Mouse (Mus musculus): Measurements from ENCODE around the gene Slc13a2. TPM values are rescaled to one million over a fixed set of nuclear protein-coding genes. Genes with fewer than 3 reads are reported as not detected.

The Slc13a2 gene
- polyA plus RNA-seq, 1 experiment, result not detected

- TF ChIP-seq CTCF (IDR thresholded peaks at IDR 0.05; ENCODE audit: low read depth, low read length), result no peak
- TF ChIP-seq POLR2A (IDR thresholded peaks at IDR 0.05; ENCODE audit: insufficient read depth, low read length), result no peak
- TF ChIP-seq EP300 (IDR thresholded peaks at IDR 0.05; ENCODE audit: insufficient read depth, low read depth, low read length), result no peak
- Histone ChIP-seq H3K9ac (ENCODE audit: low read depth, poor library complexity, severe bottlenecking) (no peak overlapping the region), H3K9me3 (replicated peaks; ENCODE audit: control insufficient read depth, insufficient read depth, low read length, poor library complexity, severe bottlenecking) (no peaks in the 10 kb centered on the region), H3K4me3 (ENCODE audit: low read depth, low read length) (no peak overlapping the region), H3K4me1 (ENCODE audit: control insufficient read depth, insufficient read depth, low read length) (no peaks in the 10 kb centered on the region), H3K27me3 (ENCODE audit: control insufficient read depth, insufficient read depth, low read length, poor library complexity, severe bottlenecking) (no peaks in the 10 kb centered on the region), H3K36me3 (ENCODE audit: control insufficient read depth, insufficient read depth, low read length, poor library complexity, severe bottlenecking) (no peaks in the 10 kb centered on the region), H3K27ac (ENCODE audit: insufficient read depth, low read length) (no peak overlapping the region)
Measured at GRCm38 (mm10) chr11:78408256-78409240, 13.5 kb downstream of the Slc13a2 start.

DNA sequence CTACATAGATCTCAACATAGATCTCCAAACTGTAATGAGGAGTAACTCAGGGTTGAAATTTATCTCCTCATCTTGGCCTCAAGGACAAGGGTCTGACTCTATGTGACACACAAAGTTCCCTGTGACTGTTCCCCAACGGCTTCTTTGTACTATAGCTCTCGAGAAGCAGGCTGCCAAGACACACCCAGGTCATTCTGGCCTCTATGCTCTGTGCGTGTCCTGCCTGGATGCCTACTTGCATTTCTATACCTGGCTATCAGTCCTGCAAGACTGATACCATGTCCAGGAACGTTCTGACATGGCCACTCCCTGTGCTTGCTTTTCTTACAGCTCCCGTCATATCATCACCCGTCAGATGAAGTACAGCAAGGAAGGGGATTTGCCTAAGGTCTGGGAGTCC lies 20.0 kb downstream of the Slc13a2 start:
- Histone ChIP-seq H3K9ac (ENCODE audit: low read depth, poor library complexity, severe bottlenecking) (no peak overlapping the region), H3K27ac (ENCODE audit: insufficient read depth, low read length) (no peak overlapping the region), H3K36me3 (ENCODE audit: control insufficient read depth, insufficient read depth, low read length, poor library complexity, severe bottlenecking) (no peaks in the 10 kb centered on the region), H3K27me3 (ENCODE audit: control insufficient read depth, insufficient read depth, low read length, poor library complexity, severe bottlenecking) (no peaks in the 10 kb centered on the region), H3K4me1 (ENCODE audit: control insufficient read depth, insufficient read depth, low read length) (no peaks in the 10 kb centered on the region), H3K4me3 (ENCODE audit: low read depth, low read length) (no peak overlapping the region), H3K9me3 (replicated peaks; ENCODE audit: control insufficient read depth, insufficient read depth, low read length, poor library complexity, severe bottlenecking) (no peaks in the 10 kb centered on the region)
- no peak for TF ChIP-seq CTCF (IDR thresholded peaks at IDR 0.05; ENCODE audit: low read depth, low read length)
- TF ChIP-seq EP300 (IDR thresholded peaks at IDR 0.05; ENCODE audit: insufficient read depth, low read depth, low read length), result no peak
- TF ChIP-seq POLR2A (IDR thresholded peaks at IDR 0.05; ENCODE audit: insufficient read depth, low read length), result no peak

DNA sequence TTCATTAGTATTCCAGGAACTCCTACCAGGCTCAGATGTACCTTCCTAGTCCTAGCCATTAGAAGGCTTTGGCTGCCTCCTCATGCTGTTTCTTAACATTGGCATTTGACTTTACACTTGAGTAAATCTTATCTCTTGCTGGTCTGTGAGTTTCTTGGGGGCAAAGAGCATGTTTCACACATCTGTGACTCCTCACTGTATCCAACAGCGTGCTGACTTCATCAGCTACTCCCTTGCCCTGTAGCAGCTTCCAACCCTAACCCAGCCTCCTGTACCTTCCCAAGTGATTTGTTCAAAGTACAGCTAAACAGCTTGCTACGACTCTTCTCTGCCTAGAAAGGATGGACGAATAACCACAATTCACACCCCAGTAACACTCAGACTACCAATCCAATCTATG lies 20.5 kb downstream of the Slc13a2 start:
- H3K4me3 ChIP-seq (ENCODE audit: low read depth, low read length), result no peak overlapping the region
- H3K4me1 ChIP-seq (ENCODE audit: control insufficient read depth, insufficient read depth, low read length), result no peaks in the 10 kb centered on the region
- H3K27me3 ChIP-seq (ENCODE audit: control insufficient read depth, insufficient read depth, low read length, poor library complexity, severe bottlenecking), result no peaks in the 10 kb centered on the region
- no peaks in the 10 kb centered on the region for H3K36me3 ChIP-seq (ENCODE audit: control insufficient read depth, insufficient read depth, low read length, poor library complexity, severe bottlenecking)
- no peaks in the 10 kb centered on the region for H3K9me3 ChIP-seq (replicated peaks; ENCODE audit: control insufficient read depth, insufficient read depth, low read length, poor library complexity, severe bottlenecking)
- no peak overlapping the region for H3K9ac ChIP-seq (ENCODE audit: low read depth, poor library complexity, severe bottlenecking)
- no peak overlapping the region for H3K27ac ChIP-seq (ENCODE audit: insufficient read depth, low read length)
- TF ChIP-seq EP300 (IDR thresholded peaks at IDR 0.05; ENCODE audit: insufficient read depth, low read depth, low read length), result no peak
- TF ChIP-seq CTCF (IDR thresholded peaks at IDR 0.05; ENCODE audit: low read depth, low read length), result no peak
- no peak for TF ChIP-seq POLR2A (IDR thresholded peaks at IDR 0.05; ENCODE audit: insufficient read depth, low read length)

GRCm38 (mm10) chr11:78400936-78401335 lies 21.1 kb downstream of the Slc13a2 start:
- H3K9ac ChIP-seq (ENCODE audit: low read depth, poor library complexity, severe bottlenecking), result no peak overlapping the region
- H3K4me3 ChIP-seq (ENCODE audit: low read depth, low read length), result no peak overlapping the region
- H3K9me3 ChIP-seq (replicated peaks; ENCODE audit: control insufficient read depth, insufficient read depth, low read length, poor library complexity, severe bottlenecking), result no peaks in the 10 kb centered on the region
- TF ChIP-seq CTCF (IDR thresholded peaks at IDR 0.05; ENCODE audit: low read depth, low read length) (no peak), POLR2A (IDR thresholded peaks at IDR 0.05; ENCODE audit: insufficient read depth, low read length) (no peak), EP300 (IDR thresholded peaks at IDR 0.05; ENCODE audit: insufficient read depth, low read depth, low read length) (no peak)
- no peaks in the 10 kb centered on the region for H3K27me3 ChIP-seq (ENCODE audit: control insufficient read depth, insufficient read depth, low read length, poor library complexity, severe bottlenecking)
- no peak overlapping the region for H3K27ac ChIP-seq (ENCODE audit: insufficient read depth, low read length)
- H3K36me3 ChIP-seq (ENCODE audit: control insufficient read depth, insufficient read depth, low read length, poor library complexity, severe bottlenecking), result no peaks in the 10 kb centered on the region
- H3K4me1 ChIP-seq (ENCODE audit: control insufficient read depth, insufficient read depth, low read length), result no peaks in the 10 kb centered on the region

GRCm38 (mm10) chr11:78399680-78400079 lies 22.3 kb downstream of the Slc13a2 start:
- H3K27me3 ChIP-seq (ENCODE audit: control insufficient read depth, insufficient read depth, low read length, poor library complexity, severe bottlenecking), result no peaks in the 10 kb centered on the region
- H3K27ac ChIP-seq (ENCODE audit: insufficient read depth, low read length), result no peak overlapping the region
- H3K4me3 ChIP-seq (ENCODE audit: low read depth, low read length), result no peak overlapping the region
- no peaks in the 10 kb centered on the region for H3K4me1 ChIP-seq (ENCODE audit: control insufficient read depth, insufficient read depth, low read length)
- TF ChIP-seq EP300 (IDR thresholded peaks at IDR 0.05; ENCODE audit: insufficient read depth, low read depth, low read length), result no peak
- TF ChIP-seq POLR2A (IDR thresholded peaks at IDR 0.05; ENCODE audit: insufficient read depth, low read length), result no peak
- peak; percentile 50 for TF ChIP-seq CTCF (IDR thresholded peaks at IDR 0.05; ENCODE audit: low read depth, low read length)
- no peaks in the 10 kb centered on the region for H3K36me3 ChIP-seq (ENCODE audit: control insufficient read depth, insufficient read depth, low read length, poor library complexity, severe bottlenecking)
- no peak overlapping the region for H3K9ac ChIP-seq (ENCODE audit: low read depth, poor library complexity, severe bottlenecking)
- no peaks in the 10 kb centered on the region for H3K9me3 ChIP-seq (replicated peaks; ENCODE audit: control insufficient read depth, insufficient read depth, low read length, poor library complexity, severe bottlenecking)

DNA sequence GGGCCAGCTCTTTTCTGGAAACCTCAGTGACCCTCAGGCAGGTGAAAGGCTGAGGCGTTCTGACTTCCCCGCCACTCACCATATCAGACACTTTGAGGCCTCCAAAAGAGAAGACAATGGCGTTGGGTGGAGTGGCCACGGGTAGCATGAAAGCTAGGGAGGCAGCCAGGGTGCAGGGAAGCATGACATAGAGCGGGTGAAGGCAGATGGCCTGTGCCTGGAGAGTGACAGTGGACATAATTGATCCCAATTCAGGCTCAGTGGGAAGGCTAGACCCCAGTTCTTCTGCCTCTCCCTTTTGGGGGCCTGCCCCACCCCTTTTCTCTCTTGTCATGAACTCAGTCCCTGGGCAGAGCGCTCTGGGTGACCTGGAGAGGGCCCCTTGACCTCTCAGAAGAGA lies 23.8 kb downstream of the Slc13a2 start:
- TF ChIP-seq EP300 (IDR thresholded peaks at IDR 0.05; ENCODE audit: insufficient read depth, low read depth, low read length) (no peak), CTCF (IDR thresholded peaks at IDR 0.05; ENCODE audit: low read depth, low read length) (no peak), POLR2A (IDR thresholded peaks at IDR 0.05; ENCODE audit: insufficient read depth, low read length) (no peak)
- Histone ChIP-seq H3K4me1 (ENCODE audit: control insufficient read depth, insufficient read depth, low read length) (no peaks in the 10 kb centered on the region), H3K36me3 (ENCODE audit: control insufficient read depth, insufficient read depth, low read length, poor library complexity, severe bottlenecking) (no peaks in the 10 kb centered on the region)

More for the DNA sequence above, 23.8 kb downstream of the Slc13a2 start:
- Histone ChIP-seq H3K4me3 (ENCODE audit: low read depth, low read length) (no peak overlapping the region), H3K27ac (ENCODE audit: insufficient read depth, low read length) (no peak overlapping the region), H3K9ac (ENCODE audit: low read depth, poor library complexity, severe bottlenecking) (no peak overlapping the region), H3K27me3 (ENCODE audit: control insufficient read depth, insufficient read depth, low read length, poor library complexity, severe bottlenecking) (no peaks in the 10 kb centered on the region), H3K9me3 (replicated peaks; ENCODE audit: control insufficient read depth, insufficient read depth, low read length, poor library complexity, severe bottlenecking) (no peaks in the 10 kb centered on the region)

All from ES-Bruce4 (cell line).